Mouse (Mus musculus): ENCODE measurements around the gene Vps18. TPM values are rescaled to one million over a fixed set of nuclear protein-coding genes. Genes with fewer than 3 reads are reported as not detected.
A peak's percentile ranks its signal among the peaks of the same experiment; 100 is the strongest.

The Vps18 gene
- 10 to 100 TPM; 13.2 to 13.5 TPM for total RNA-seq (2021)
- long read RNA-seq, experiment 1, full-length matches to known transcripts: 5 of 13 reads
- long read RNA-seq, experiment 1, partial matches to known transcripts: 6 of 13 reads
- long read RNA-seq, experiment 1, other reads (novel, unspliced or antisense): 2 of 13 reads
- long read RNA-seq, experiment 2, full-length matches to known transcripts: 4 of 7 reads
- long read RNA-seq, experiment 2, partial matches to known transcripts: 3 of 7 reads
- long read RNA-seq, experiment 2, other reads (novel, unspliced or antisense): 0 of 7 reads

DNA sequence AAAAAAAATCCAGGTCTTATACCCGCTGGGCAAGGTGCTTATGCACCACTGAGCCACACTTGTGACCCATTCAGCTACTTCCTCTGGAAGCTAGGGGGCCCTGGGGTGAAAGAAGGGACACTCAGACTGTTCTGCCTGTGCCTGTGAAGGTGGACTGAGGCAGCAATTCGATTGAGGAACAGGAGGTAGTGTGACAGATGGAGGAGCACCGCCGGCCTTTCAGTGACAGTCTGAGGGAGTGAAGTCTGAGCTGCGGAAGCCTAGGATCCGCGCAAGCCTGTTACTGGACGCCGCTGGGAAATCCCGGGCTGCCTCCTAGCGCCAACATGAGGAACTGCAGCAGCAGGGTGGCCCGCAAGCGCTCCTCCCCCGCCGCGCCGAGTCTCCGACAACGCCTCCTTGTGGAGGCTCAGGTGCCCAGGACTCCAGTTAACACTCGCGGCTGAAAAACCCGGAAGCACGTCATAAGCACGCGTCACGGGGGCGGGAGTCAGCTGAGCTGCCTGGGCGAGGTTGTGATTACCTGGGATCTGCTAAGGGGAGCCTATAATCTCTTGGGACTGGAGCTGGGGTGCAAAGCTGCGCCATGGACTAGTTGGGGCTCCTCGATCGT, at the start of gene Vps18:
Gene Vps18 (plus strand): TSS at position 471 of the 613 bp plus-strand sequence.
- DNase-seq: peak; percentile 98

DNA sequence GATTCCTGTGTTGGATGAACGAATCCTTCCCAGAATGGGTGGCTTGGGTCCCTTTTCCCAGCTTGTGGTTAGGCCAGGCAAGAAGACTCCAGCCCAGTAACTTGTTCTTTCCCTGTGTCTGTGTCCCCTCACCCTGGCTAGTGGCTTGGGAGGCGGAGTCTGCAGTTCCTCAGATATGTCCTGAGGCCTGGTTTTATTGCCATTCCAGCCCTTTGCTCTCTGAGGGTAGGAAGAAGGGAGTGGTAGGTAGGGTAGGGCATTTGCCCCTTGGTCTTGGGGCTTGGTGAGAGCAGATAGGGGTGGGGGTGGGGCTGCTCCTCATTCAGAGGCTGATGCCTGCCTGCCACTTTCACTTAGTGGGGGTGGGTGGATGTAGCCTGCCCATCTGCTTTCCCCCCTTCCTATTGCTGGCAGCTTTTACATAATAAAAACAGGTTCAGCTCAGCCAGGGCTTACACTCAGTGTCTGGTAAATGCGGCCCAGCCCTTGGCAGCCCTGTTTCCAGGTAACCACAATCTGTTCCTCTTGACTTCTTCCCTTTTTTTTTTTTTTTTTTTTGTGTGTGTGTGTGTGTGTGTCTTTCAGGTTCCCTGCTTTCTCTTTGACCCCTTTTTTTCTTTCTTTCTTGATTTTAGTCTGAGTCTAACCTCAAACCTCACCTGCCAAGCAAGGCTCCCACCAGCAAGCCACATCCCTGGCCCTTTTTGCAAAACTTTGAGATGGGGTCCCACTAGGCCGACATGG, 48.3 kb upstream of the Vps18 start:
- no peak for DNase-seq

DNA sequence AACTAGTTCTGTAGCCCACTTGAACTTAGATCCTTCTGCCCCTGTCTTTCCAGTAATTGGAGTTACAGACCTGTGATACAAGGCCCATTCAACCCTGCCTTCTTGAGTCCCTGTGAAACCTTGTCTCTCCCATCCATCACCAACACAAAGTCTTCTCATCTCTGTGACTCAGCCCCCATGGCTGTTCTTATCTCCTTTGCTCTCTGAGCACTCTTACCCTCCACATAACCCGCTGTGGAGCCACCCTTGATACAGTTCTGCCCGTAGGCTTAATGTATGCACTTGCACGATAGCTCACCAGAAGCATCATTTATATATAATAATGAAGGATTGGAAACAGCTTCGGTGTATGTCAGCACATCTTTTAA, 47.7 kb upstream of the Vps18 start:
- DNase-seq: no peak

DNA sequence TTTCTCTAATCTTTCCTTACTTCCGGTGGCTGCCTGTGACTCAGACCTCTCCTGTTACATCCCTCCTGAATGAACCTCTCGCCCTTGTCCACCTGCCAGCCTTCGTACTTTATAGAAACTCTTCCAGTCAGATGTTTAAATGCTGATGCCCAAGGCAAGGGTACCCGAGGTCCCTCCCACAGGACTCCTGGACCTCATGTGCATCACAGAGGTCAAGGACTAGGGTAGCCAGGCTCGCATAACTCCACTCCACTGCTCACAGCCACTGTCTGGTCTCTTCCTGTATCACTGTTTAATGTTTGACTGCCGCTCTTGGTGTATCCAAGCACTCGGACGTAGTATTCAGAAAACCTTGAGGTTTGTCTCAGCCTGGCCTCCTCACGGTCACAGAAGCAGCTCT, 46.0 kb upstream of the Vps18 start:
- no peak for DNase-seq

DNA sequence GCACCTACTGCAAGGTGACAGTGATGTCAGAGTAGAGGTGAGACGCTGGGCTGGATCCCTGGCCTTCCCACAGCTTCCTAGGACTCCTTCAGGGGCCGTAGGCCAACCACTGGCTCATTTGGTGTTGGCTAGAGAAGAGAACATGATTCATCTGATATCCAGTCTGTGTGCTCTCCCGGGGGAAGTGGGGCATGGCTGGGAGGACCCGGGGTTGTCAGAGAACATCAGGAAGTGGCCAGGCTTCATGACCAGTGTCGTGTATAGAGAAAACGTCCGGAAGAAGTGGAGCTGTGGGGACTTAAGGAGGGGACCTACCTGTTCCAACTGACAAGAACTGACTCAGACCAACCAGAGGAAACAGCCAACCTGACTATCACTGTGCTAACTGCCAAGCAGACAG, 43.3 kb upstream of the Vps18 start:
- no peak for DNase-seq

DNA sequence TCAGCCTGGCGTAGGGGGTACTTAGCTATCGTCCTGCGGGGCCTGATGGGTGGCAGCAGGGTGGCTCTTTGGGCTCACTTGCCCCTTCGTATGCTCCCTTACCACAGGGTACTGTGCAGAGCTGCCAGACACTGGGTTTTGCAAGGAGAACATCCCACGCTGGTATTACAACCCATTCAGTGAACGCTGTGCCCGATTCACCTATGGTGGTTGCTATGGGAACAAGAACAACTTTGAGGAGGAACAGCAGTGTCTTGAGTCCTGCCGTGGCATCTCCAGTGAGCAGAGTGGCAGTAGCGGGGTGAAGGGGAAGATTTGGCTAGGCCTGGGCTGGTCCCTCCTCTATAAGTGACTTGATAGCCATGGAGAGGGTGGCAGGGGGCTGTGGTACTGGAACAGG, 40.6 kb upstream of the Vps18 start:
- DNase-seq: no peak

DNA sequence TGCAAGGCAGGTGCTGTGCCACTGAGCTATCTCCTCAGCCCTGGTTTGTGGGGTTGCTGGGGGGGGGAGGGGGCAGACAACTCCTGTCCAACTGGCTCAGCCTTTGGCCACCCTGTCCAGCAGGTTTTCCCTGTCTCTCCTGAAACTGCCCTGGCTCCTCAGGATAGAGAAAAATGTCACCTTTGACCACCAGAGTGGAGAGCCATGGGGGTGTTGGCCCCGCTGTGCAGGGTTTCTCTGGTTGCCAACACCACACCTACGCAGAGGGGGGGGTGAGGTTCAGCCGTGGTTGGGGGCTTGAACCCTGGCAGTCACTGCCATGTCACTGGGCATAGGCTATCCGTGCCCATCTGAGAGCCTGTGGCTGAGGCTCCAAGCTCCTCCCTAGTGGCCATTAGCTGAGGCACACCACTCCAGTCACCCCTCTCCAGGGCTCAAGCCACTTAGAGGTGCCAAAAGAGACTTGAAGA, 38.9 kb upstream of the Vps18 start:
- DNase-seq: no peak

DNA sequence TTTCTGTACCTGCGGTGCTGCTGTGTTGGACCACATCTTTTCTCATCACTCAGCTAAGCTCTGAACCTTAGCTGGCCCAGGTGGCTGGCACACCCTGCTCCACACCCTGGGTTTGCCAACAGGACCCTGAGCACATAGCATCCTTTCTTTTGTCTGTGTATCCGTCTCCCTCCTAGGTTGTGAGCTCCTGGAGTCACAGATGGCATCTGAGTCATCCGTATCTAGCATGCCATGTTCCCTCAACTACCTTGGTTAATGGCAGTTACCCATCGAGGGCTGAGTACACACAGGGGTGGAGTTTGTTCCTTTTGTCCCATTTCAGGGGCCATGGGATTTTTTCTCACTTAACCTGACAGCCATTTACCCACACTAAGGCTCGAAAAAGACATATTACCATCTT, 38.2 kb upstream of the Vps18 start:
- no peak for DNase-seq

DNA sequence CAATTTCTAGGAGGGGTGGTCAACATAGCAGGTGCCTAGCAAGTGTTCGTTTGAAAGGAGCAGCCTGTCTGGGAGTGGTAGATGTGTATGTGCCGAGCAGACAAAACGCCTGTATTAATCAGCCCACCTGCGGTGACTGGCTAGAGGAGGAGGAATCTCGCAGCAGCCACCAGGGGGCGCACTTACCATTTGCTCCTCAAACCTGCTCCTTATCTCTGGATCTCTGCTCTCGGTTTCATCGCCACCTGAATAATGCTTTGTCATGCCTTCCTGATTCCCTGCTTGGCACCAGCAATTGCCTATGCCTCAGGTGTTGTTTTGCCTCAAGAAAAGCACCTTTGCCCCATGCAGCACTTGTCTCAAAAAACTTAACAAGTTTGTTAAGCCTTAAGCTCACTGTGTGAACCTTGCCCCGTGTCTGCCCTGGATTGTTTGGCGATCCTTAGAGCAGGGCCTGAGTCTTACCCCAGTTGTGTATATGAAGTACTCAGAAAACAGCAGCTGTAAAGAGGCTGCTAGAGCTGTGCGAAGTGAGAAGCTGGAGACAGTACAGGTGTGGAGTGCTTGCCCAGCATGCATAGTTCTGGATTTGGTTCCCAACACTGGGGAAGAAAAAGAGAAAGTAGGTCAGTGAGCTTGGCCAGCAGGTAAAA, 37.6 kb upstream of the Vps18 start:
- DNase-seq: peak; percentile 73 to 91

DNA sequence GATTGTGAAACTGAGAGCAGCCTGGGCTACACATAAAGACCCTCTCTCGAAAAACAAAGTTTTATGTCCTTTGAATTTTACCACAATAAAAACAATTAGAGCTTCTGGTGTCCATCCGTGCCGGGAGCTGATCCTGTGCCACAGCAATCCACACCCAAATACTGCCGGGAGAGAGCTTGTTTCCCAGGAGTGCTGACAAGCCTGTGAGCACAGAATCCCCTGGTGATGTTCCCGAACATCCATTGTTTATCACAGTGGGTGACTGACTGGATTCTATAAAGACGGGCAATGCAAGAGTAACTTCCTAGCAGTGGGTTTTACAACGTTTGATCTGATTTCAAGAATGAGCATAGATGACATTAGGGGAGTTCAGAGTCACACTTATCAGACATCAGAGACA, 33.6 kb upstream of the Vps18 start:
- no peak for DNase-seq

DNA sequence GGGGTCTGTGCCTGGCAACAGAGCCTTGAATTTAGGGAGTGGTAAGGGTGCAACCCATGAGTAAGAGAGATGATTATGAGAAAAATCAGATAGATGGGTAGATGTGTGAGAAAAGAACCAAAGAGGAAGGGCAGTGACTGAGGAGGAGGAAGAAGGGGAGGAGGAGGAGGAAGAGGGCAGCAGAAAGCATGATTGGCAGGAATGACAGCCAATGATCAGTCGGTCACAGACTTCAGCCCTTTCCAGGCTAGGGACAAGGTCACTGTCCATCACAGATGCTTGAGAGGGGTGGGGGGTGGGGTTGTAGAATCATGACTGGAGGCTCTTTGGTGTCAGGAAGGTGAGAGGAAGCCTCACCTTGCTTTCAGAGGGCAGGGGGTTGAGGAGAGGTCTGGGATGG, 28.0 kb upstream of the Vps18 start:
- no peak for DNase-seq

DNA sequence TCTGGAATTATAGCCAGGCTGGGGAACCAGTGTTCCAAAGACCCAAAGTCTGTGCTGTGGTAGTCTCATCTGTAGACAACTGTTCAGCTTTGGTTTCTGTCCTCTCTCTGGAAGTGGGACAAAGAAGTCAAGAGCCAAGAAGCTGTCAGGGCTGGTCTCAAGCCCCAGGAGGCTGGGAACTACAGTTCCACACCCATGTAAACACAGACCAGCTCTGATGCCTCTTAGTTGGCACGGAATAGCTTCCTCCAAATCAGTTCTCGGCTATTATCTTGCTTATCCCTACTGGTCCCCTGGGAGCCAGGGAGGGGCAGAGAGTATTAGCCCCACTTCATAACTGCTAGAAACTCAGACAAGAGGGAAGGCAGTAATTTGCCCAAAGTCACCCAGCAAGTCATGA, 27.2 kb upstream of the Vps18 start:
- DNase-seq: peak in 1 of 2 experiments; percentile 12

DNA sequence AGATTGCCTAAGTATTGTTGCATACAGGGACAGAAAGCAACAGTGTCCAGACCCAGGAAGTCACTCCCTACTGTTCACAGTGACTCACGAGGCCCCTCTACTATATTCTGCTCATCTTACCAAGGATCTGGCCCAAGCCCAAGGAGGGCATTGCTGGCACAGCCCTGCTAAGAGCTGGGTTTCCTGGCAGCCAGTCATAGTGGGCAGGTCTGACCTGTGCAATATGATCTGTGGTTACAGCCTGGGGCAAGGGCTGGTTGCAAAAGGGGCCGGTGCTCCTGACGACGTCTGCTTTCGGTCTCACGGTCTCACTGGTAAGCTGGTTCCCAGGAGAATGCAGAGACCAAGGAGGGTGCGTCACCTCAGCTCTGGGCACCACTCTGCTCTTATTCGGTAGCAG, 25.6 kb upstream of the Vps18 start:
- DNase-seq: peak; percentile 66 to 68

DNA sequence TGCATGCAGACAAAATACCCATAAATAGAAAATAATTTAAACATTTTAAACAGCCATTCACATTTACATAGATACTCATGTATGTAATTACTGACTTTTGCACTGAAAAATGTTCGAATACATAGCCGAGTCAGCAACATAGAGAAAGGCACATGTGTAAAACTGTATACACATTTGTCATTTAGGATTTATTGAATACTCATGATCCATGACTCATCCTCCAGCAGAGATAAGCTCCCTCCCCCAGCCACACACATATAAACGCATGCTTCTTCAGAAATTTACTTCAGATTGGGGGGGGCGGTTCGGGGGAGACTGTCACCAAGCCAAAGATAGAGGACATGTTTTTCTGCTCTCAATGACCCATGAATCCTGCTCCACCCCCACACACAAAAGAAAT, 24.7 kb upstream of the Vps18 start:
- DNase-seq: no peak

DNA sequence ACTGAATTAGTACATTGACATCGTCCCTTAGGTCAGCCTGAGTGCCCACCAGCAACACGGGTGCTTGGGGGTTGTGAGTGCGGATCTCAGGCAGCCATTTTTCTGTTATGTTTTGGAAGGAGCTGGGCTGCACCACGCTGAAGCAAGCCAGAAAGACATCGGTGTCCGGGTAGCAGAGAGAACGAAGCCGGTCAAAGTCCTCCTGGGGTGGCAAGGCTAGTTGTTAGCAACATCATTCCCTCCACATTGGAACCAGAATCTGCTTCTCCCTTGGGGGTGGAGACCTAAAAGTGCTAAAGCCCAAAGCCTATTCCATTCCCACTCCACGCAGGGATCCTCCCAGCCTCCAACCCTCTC, 18.3 kb upstream of the Vps18 start:
- DNase-seq: no peak

DNA sequence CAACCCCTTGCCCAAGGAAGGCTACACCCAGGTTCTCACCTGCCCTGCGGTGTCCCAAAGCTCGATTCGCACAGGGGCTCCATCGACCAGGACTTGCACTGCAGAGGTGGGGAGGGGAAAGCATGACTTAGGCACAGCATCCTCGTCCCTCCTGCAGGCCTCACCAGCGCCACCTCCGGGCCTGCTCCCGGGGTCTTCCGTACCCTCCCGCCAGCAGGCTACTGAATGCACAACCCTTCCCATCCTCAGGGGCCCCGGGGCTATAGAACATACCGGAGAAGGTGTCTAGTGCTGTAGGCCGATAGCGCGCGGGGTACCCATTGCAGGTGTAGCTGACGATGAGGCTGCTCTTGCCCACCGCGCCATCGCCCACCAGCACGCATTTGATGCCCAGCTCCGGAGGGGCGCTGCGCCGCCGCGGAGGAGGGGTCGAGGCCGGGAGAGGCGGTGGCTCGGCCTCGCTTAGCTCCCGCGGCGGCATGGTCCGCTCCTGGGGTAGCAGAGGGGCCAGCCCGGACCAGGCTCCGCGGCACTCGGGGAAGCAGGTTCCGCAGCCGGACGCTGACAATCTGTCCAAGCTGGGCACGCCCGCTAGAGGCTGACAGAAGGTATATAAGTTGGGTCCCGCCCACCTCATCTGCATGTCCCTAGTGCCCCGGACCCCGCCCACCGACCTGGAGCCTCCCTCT, 17.8 kb upstream of the Vps18 start, which contains the start of gene Rhov:
Gene Rhov (minus strand): TSS at position 630 of the 689 bp plus-strand sequence.
- DNase-seq: peak in 1 of 2 experiments; percentile 37

DNA sequence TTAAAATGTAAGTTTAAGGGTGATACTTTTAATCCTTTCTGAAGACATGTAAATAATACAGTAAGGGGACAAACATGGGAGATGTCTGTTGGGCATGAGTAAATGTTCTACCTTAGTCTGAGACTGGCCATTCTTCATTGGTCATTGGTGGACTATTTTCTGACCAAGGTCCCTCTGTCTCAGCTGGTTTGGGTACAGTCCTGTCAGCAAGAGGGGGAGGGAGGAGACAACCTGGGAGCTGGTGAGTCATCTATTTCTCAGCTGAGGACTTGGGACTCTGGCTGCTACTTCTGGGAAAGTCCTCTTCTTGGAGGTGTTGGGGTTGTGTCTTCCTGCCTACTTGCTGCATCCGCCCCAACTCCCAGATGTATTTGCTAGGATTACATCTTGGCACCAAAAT, 14.4 kb upstream of the Vps18 start:
- no peak for DNase-seq

DNA sequence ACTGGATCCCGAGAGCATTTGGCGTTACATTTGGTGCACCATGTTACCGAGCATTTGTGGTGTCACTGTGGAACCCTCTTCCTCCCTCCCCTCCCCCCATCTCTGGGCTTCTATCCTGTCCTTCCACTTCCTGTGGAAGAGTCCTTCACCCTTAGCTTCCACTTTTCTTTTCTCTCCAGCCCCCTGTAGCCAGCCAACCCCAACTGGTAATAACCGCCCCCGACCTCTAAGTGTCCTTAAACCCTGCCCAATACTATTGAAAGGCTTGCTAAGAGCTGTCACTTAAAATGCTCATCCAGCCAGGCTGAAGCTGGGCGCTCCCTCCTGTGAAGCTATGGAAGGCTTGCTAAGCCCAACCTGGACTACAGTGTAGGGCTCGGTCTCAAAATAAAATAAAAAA, 11.6 kb upstream of the Vps18 start:
- DNase-seq: no peak

DNA sequence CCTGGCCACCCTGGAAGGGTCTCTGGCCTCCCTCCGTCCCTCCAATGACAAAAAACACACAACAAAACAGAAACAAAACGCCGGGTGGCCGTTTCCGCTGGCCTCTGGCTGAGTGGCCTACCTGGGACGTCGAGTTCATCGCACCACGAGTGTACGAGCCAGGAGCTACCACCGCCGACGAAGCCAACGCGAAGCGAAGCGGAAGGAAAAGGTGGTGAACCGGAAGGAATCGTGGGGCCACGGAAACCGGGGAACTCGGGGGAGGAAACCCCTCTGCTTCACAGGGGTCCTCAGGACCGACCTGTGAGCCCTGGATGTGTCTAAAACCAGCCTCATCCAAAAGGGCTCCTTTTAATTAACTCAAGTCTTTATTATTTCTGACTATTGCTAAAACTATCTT, 10.7 kb upstream of the Vps18 start:
- no peak for DNase-seq

DNA sequence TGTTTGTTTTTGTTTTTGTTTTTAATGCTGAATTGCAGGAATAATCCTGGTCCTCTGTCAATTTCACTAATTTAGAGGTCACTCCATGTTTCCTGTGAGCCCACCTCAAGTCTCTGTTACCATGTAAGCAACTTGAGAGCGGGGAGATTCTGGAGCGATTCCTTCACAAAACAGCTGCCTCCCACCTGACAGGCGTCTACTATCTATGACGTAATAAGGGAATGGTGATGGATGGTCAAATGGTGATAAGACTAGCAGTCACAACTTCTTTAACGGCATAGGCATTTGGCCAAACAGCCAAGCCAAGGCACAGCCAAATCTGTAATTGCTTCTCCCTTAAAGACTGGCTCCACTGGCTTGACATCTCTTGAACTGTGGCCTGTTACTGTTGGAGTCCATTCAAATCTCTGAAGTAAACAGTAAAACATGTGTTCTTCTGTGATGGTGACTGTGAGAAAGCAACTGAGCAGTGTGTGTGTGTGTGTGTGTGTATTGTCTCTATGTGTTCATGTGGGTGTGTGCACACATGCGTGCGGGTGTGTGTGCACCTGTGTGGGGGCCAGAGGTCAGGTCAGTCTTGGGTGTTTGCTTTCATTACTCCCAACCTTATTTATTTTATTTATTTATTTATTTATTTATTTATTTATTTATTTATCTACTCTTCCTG, 6.5 kb upstream of the Vps18 start:
- DNase-seq: no peak

DNA sequence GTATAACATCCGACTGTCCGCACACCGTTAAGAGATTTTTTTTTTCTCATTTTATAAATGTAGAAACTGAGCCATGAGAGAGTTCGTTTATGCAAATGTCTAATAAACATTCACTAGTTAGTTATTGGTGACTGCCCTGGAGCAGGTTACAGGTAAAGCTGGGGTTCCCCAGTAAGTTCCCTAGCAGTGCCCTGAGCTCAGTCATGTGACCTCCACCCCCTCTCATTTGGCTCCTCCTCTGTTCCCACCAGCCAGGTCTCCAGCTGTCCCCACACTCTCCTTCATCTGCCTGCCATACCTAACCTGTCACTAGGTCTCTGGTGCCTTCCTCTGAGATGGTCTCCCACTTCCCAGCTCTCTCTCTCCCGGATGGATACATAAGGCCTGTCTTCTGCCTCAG, 1.2 kb upstream of the Vps18 start:
- no peak for DNase-seq

DNA sequence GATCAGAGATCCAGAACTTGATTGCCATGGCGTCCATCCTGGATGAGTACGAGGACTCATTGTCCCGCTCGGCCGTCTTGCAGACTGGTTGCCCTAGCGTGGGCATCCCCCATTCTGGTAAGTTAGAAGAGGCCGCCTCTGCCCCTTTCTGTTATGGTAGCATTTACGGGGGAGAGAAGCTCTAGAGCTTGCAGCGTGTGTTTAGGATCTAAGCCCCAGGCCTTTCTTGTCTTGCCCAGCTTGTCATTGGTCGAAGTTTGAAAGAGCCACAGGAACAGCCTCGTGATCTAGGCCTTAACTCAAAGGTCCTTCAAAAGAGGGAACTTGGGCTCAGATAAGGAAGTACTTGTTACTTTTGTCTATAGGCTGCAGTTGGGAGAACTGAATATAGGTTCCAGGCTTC, 475 bp downstream of the Vps18 start:
- DNase-seq: peak in 1 of 2 experiments; percentile 57
